Mouse (Mus musculus) CD4-positive naive resting alpha-beta T cell, adult 76 days (primary cell): ENCODE results near the gene 4930539E08Rik. TPM values are rescaled to one million over a fixed set of nuclear protein-coding genes. Genes with fewer than 3 reads are reported as not detected.

Experiments used
- total RNA-seq: library from RNA; stranded (reverse); gene quantifications from one replicate; pipeline ENCODE4 v1.2.4, GENCODE M21; 2023

Gene 4930539E08Rik
- total RNA-seq = 0.38 TPM

GRCm38 (mm10) chr17:28915060-28915628 lies at the start of gene 4930539E08Rik:
TSS of gene 4930539E08Rik (minus strand) at chr17:28915324.

GRCm38 (mm10) chr17:28951831-28952799 lies 37.0 kb upstream of the 4930539E08Rik start, which contains the start of gene Kctd20:
TSS of gene Kctd20 (plus strand) at chr17:28951950.

DNA sequence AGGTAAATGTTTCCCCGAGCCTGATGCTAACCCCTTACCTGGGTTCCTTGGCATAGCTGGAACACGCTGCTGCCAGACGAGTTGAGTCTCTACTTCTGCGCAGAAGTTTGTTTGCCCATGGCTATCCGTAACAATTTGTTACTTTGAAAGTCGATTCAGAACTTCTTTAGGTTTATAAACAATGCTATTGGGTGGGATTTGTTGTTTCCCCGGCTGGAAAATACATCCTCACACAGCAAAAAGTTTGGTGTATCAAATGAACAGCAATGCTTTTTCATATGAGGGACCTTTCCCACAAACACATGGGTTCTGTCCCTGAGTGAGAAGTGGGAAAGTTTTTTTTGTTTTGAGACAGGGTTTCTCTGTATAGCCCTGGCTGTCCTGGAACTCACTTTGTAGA lies 28.6 kb upstream of the 4930539E08Rik start, which contains the start of gene Pxt1:
Gene Pxt1 (minus strand): TSS at position 101 of the 400 bp plus-strand sequence.

GRCm38 (mm10) chr17:28858205-28858604 lies 56.9 kb downstream of the 4930539E08Rik start, which contains the start of gene Pnpla1:
TSS of gene Pnpla1 (plus strand) at chr17:28858411.

Other genes with a start within 250 kb of the 4930539E08Rik start
- 1.4 TPM for gene Slc26a8, start 225.1 kb downstream of the 4930539E08Rik start, total RNA-seq
- gene Mapk14, start 224.0 kb downstream of the 4930539E08Rik start, total RNA-seq = 121 TPM
- 14.3 TPM for gene AC170998.1, start 189.2 kb downstream of the 4930539E08Rik start, total RNA-seq
- not detected for gene Mapk13, start 146.0 kb downstream of the 4930539E08Rik start, total RNA-seq
- gene Brpf3, start 114.2 kb downstream of the 4930539E08Rik start, total RNA-seq = 47.1 TPM
- gene Pnpla1, start 56.9 kb downstream of the 4930539E08Rik start, total RNA-seq = not detected
- not detected for gene Pxt1, start 28.5 kb upstream of the 4930539E08Rik start, total RNA-seq
- gene Kctd20, start 36.6 kb upstream of the 4930539E08Rik start, total RNA-seq = 58.4 TPM
- 520 TPM for gene Stk38, start 92.7 kb upstream of the 4930539E08Rik start, total RNA-seq
- gene Srsf3, start 117.3 kb upstream of the 4930539E08Rik start, total RNA-seq = 492 TPM
- gene Cdkn1a, start 175.7 kb upstream of the 4930539E08Rik start, total RNA-seq = 7.8 TPM
- 1.3 TPM for gene Rab44, start 198.8 kb upstream of the 4930539E08Rik start, total RNA-seq